Mouse (Mus musculus): ENCODE data around the gene Paqr8. TPM values are rescaled to one million over a fixed set of nuclear protein-coding genes. Genes with fewer than 3 reads are reported as not detected.

Gene Paqr8
- polyA plus RNA-seq, 1 experiment, result 79.4 TPM

DNA sequence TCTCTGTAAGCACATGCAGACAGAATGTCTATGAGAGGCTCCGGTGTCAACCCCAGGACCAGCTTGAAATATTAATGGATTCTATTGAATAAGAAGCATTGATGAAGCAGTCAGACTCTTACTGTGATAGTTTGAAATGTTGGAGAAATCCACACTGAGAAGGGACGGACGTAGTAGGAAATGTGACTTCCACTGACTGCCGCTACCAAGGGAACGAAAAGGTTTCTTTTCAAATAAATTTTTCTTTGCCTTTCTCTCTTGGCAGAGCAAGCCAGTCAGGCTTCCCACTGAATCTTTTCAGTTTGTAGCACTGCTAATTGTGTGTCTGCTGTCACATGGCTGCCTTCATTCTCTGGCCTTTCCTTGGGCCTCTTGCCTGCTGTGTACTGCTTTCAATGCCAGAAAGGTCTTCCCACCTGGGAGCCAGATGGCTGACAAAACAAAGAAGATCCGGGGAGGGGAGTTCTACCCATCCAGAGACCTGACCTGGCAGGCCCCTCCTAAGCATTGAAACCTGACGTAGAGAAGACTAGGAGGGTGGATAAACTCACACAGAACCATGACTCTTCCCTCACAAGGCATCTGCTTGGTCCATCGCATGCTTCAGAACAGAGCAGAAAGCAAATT, 15.2 kb downstream of the Paqr8 start:
- Histone ChIP-seq H3K4me1 (ENCODE audit: control insufficient read depth, insufficient read depth, low read length) (peaks cover 3% of the 10 kb centered on the region), H3K4me3 (ENCODE audit: insufficient read depth, low read length) (no peak overlapping the region), H3K27ac (ENCODE audit: insufficient read depth, low read length) (peak overlapping the region; percentile 62)
- TF ChIP-seq CTCF (IDR thresholded peaks at IDR 0.05; ENCODE audit: extremely low read depth, insufficient read depth, low read length) (no peak), POLR2A (IDR thresholded peaks at IDR 0.05; ENCODE audit: extremely low read depth, insufficient read depth, low read length) (no peak)

DNA sequence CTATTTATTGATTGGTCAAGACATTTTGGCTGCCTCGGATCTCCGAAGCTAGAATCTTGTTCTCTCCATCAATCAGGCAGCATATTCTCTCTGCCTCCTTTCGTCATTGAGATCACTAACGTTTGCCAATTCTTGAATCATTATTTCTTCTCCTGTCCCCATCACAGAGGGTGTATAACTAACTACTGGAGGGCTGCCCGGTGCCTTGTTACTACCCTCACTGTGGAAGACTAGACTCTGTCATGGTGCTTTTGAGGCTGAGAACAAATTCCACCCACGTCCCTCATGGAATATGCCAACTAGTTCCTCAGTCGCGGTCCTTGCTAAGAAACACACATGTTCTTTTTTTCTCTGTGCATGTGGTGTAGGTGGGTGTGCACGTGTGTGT, 15.7 kb downstream of the Paqr8 start:
- Histone ChIP-seq H3K27ac (ENCODE audit: insufficient read depth, low read length) (peak overlapping the region; percentile 61), H3K4me1 (ENCODE audit: control insufficient read depth, insufficient read depth, low read length) (peaks cover 3% of the 10 kb centered on the region), H3K4me3 (ENCODE audit: insufficient read depth, low read length) (no peak overlapping the region)
- TF ChIP-seq POLR2A (IDR thresholded peaks at IDR 0.05; ENCODE audit: extremely low read depth, insufficient read depth, low read length) (no peak), CTCF (IDR thresholded peaks at IDR 0.05; ENCODE audit: extremely low read depth, insufficient read depth, low read length) (no peak)

DNA sequence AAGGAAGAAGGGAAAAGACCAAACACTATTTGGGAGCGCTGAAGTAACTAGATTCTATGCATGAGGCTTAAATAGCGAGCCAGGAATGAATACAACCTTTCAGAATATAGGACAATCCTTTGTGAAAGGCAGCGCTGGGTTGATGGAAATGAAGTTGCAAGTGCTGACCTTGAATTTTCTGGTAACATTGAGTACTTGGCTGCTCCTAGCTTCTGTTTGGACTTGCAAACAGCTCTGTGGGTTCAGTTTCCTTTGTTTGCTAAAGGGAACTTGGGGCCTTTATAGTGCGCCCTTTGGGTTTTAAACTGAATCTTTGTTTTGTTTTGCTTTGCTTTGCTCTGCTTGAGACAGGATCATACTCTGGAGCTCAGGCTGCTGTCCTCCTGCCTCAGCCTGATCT, 18.1 kb downstream of the Paqr8 start:
- H3K27ac ChIP-seq (ENCODE audit: insufficient read depth, low read length), result peak overlapping the region; percentile 27; the same call in 1 of the 2 replicates
- H3K4me1 ChIP-seq (ENCODE audit: control insufficient read depth, insufficient read depth, low read length), result peaks cover 7% of the 10 kb centered on the region
- H3K4me3 ChIP-seq (ENCODE audit: insufficient read depth, low read length), result no peak overlapping the region
- TF ChIP-seq CTCF (IDR thresholded peaks at IDR 0.05; ENCODE audit: extremely low read depth, insufficient read depth, low read length) (no peak), POLR2A (IDR thresholded peaks at IDR 0.05; ENCODE audit: extremely low read depth, insufficient read depth, low read length) (no peak)

GRCm38 (mm10) chr1:20912115-20912514, 21.7 kb downstream of the Paqr8 start:
- Histone ChIP-seq H3K4me1 (ENCODE audit: control insufficient read depth, insufficient read depth, low read length) (peaks cover 4% of the 10 kb centered on the region), H3K4me3 (ENCODE audit: insufficient read depth, low read length) (no peak overlapping the region), H3K27ac (ENCODE audit: insufficient read depth, low read length) (peak overlapping the region; percentile 43; the same call in 1 of the 2 replicates)
- TF ChIP-seq CTCF (IDR thresholded peaks at IDR 0.05; ENCODE audit: extremely low read depth, insufficient read depth, low read length) (no peak), POLR2A (IDR thresholded peaks at IDR 0.05; ENCODE audit: extremely low read depth, insufficient read depth, low read length) (no peak)

DNA sequence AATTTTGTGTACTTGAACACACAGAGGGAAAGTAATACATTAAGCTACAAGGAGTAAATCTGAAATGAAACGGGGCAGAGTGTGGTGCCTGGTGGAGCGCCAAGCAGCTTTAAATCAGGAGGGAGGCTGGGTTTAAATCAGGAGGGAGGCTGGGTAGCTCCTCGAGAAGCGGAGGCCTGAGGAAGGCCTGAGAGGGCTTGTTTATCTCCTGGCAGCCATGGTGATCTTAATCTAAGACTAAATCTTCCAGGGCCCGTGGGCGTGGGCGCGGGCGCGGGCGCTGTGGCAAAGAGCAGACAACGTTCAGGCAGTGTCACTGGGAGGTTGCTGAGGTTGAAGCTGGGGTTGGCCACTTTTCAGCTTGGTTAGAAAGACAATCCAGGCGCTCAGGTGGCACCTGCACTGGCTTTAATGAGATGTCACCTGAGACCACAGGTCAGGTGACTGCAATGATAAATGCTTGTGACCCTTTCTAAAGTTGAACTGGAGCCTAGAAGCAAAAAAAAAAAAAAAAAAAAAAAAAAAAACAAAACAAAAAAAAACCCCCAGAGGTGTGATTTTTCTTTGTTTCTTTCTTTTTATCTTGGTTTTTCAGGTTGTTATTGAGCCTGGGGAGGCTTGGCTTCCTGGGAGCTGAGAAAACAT, 22.2 kb downstream of the Paqr8 start:
- H3K27ac ChIP-seq (ENCODE audit: insufficient read depth, low read length), result peak overlapping the region; percentile 43; the same call in 1 of the 2 replicates
- TF ChIP-seq CTCF (IDR thresholded peaks at IDR 0.05; ENCODE audit: extremely low read depth, insufficient read depth, low read length) (no peak), POLR2A (IDR thresholded peaks at IDR 0.05; ENCODE audit: extremely low read depth, insufficient read depth, low read length) (no peak)
- no peak overlapping the region for H3K4me3 ChIP-seq (ENCODE audit: insufficient read depth, low read length)
- peaks cover 4% of the 10 kb centered on the region for H3K4me1 ChIP-seq (ENCODE audit: control insufficient read depth, insufficient read depth, low read length)

GRCm38 (mm10) chr1:20914769-20915168, 24.4 kb downstream of the Paqr8 start:
- peaks cover 4% of the 10 kb centered on the region; the same call in 1 of the 2 replicates for H3K4me1 ChIP-seq (ENCODE audit: control insufficient read depth, insufficient read depth, low read length)
- TF ChIP-seq CTCF (IDR thresholded peaks at IDR 0.05; ENCODE audit: extremely low read depth, insufficient read depth, low read length) (no peak), POLR2A (IDR thresholded peaks at IDR 0.05; ENCODE audit: extremely low read depth, insufficient read depth, low read length) (no peak)
- no peak overlapping the region for H3K4me3 ChIP-seq (ENCODE audit: insufficient read depth, low read length)
- H3K27ac ChIP-seq (ENCODE audit: insufficient read depth, low read length), result no peak overlapping the region

GRCm38 (mm10) chr1:20915608-20916007, 25.2 kb downstream of the Paqr8 start:
- Histone ChIP-seq H3K4me3 (ENCODE audit: insufficient read depth, low read length) (no peak overlapping the region), H3K4me1 (ENCODE audit: control insufficient read depth, insufficient read depth, low read length) (peaks cover 4% of the 10 kb centered on the region; the same call in 1 of the 2 replicates), H3K27ac (ENCODE audit: insufficient read depth, low read length) (no peak overlapping the region)
- TF ChIP-seq CTCF (IDR thresholded peaks at IDR 0.05; ENCODE audit: extremely low read depth, insufficient read depth, low read length), result no peak
- TF ChIP-seq POLR2A (IDR thresholded peaks at IDR 0.05; ENCODE audit: extremely low read depth, insufficient read depth, low read length), result no peak

- TF ChIP-seq POLR2A (IDR thresholded peaks at IDR 0.05; ENCODE audit: extremely low read depth, insufficient read depth, low read length) (no peak), CTCF (IDR thresholded peaks at IDR 0.05; ENCODE audit: extremely low read depth, insufficient read depth, low read length) (no peak)
- H3K4me3 ChIP-seq (ENCODE audit: insufficient read depth, low read length), result no peak overlapping the region
- H3K4me1 ChIP-seq (ENCODE audit: control insufficient read depth, insufficient read depth, low read length), result peaks cover 3% of the 10 kb centered on the region; the same call in 1 of the 2 replicates
- H3K27ac ChIP-seq (ENCODE audit: insufficient read depth, low read length), result no peak overlapping the region
Measured at GRCm38 (mm10) chr1:20917496-20918050, 27.2 kb downstream of the Paqr8 start.

GRCm38 (mm10) chr1:20919728-20920127, 29.3 kb downstream of the Paqr8 start:
- Histone ChIP-seq H3K27ac (ENCODE audit: insufficient read depth, low read length) (peak overlapping the region; percentile 59; the same call in 1 of the 2 replicates), H3K4me1 (ENCODE audit: control insufficient read depth, insufficient read depth, low read length) (peaks cover 3% of the 10 kb centered on the region; the same call in 1 of the 2 replicates), H3K4me3 (ENCODE audit: insufficient read depth, low read length) (no peak overlapping the region)
- no peak for TF ChIP-seq CTCF (IDR thresholded peaks at IDR 0.05; ENCODE audit: extremely low read depth, insufficient read depth, low read length)
- TF ChIP-seq POLR2A (IDR thresholded peaks at IDR 0.05; ENCODE audit: extremely low read depth, insufficient read depth, low read length), result no peak

Measured in cortical plate, adult 2 months (tissue).